Mouse (Mus musculus) bone marrow, adult 2 months (tissue): ENCODE data around the gene Camta1. TPM values are rescaled to one million over a fixed set of nuclear protein-coding genes. Genes with fewer than 3 reads are reported as not detected.

Experiments used
- H3K27ac ChIP-seq: fragments of 200-500 bp; 2 replicates; pipeline ENCODE4 v1.5.1; 2012; ENCODE audit warnings: low read depth, mild to moderate bottlenecking, control low read depth, inconsistent platforms, low read length; ENCODE audit not compliant: control insufficient read depth, poor library complexity, insufficient read depth
- H3K4me1 ChIP-seq: fragments of 200-500 bp; 2 replicates; pipeline ENCODE4 v1.6.1; 2011; ENCODE audit warnings: low read length; ENCODE audit not compliant: control insufficient read depth, insufficient read depth
- H3K4me3 ChIP-seq: fragments of 200-500 bp; replicated peaks from 2 replicates; pipeline ENCODE3; 2011; ENCODE audit warnings: mild to moderate bottlenecking, low read depth, low read length, control low read depth; ENCODE audit not compliant: control insufficient read depth
- CTCF ChIP-seq: fragments of 200-500 bp; IDR thresholded peaks from 2 replicates; pipeline ENCODE4 v1.5.1; 2011; ENCODE audit warnings: low read length, control low read depth; ENCODE audit not compliant: control insufficient read depth, insufficient read depth
- POLR2A ChIP-seq: fragments of 200-500 bp; IDR thresholded peaks from 2 replicates; pipeline ENCODE4 v1.6.1; 2011; ENCODE audit warnings: low read depth, mild to moderate bottlenecking, control low read depth, low read length, borderline replicate concordance; ENCODE audit not compliant: control insufficient read depth
- WGBS: fragments of 180-500 bp; shearing (Covaris S2); methylation state at CpG from one replicate; pipeline ENCODE4 v1.1.7; 2018; 5-methylcytosine and 5-hydroxymethylcytosine counted together
- polyA plus RNA-seq: library from polyadenylated mRNA; stranded (reverse); fragments of >200 nt; gene quantifications from 2 replicates; pipeline ENCODE4 v1.2.4, GENCODE M21; 2011; ENCODE audit warnings: low replicate concordance; ENCODE audit not compliant: missing spikeins, insufficient read depth, insufficient read length

Camta1 gene
- polyA plus RNA-seq, 1 experiment, result 26.6 TPM

GRCm38 (mm10) chr4:151835860-151836259 is 25.8 kb downstream of the Camta1 start:
- Histone ChIP-seq H3K27ac (no peak overlapping the region), H3K4me1 (no peaks in the 10 kb centered on the region), H3K4me3 (no peak overlapping the region)
- 92% methylated on average over 3 of the region's 3 CpGs for WGBS
- TF ChIP-seq POLR2A, result no peak
- TF ChIP-seq CTCF, result no peak

- H3K27ac ChIP-seq, result no peak overlapping the region
- H3K4me3 ChIP-seq, result no peak overlapping the region
- TF ChIP-seq CTCF, result no peak
- no peak for TF ChIP-seq POLR2A
- no peaks in the 10 kb centered on the region for H3K4me1 ChIP-seq
- WGBS, result 97% methylated on average over 10 of the region's 10 CpGs
Observed at GRCm38 (mm10) chr4:151834536-151834935, 27.1 kb downstream of the Camta1 start.

GRCm38 (mm10) chr4:151833940-151834449 is 27.7 kb downstream of the Camta1 start:
- no peak overlapping the region for H3K4me3 ChIP-seq
- WGBS, result 72% methylated on average over 7 of the region's 7 CpGs
- H3K27ac ChIP-seq, result no peak overlapping the region
- no peaks in the 10 kb centered on the region for H3K4me1 ChIP-seq
- TF ChIP-seq CTCF (no peak), POLR2A (no peak)

GRCm38 (mm10) chr4:151827840-151828239 is 33.8 kb downstream of the Camta1 start:
- TF ChIP-seq POLR2A (no peak), CTCF (no peak)
- peaks cover 1% of the 10 kb centered on the region; the same call in 1 of the 2 replicates for H3K4me1 ChIP-seq
- WGBS, result 26% methylated on average over 3 of the region's 3 CpGs

GRCm38 (mm10) chr4:151827356-151827755 is 34.3 kb downstream of the Camta1 start:
- Histone ChIP-seq H3K27ac (no peak overlapping the region), H3K4me1 (peaks cover 1% of the 10 kb centered on the region; the same call in 1 of the 2 replicates), H3K4me3 (no peak overlapping the region)
- TF ChIP-seq CTCF (no peak), POLR2A (no peak)

More at GRCm38 (mm10) chr4:151827840-151828239, 33.8 kb downstream of the Camta1 start:
- no peak overlapping the region for H3K27ac ChIP-seq
- no peak overlapping the region for H3K4me3 ChIP-seq

- Histone ChIP-seq H3K4me3 (no peak overlapping the region), H3K27ac (no peak overlapping the region), H3K4me1 (peaks cover 1% of the 10 kb centered on the region; the same call in 1 of the 2 replicates)
- WGBS, result 74% methylated on average over 3 of the region's 3 CpGs
- TF ChIP-seq CTCF (no peak), POLR2A (no peak)
Observed at GRCm38 (mm10) chr4:151823963-151824362, 37.7 kb downstream of the Camta1 start.

GRCm38 (mm10) chr4:151822986-151823385 is 38.7 kb downstream of the Camta1 start:
- 55% methylated on average over 2 of the region's 2 CpGs for WGBS
- H3K27ac ChIP-seq, result no peak overlapping the region
- peaks cover 1% of the 10 kb centered on the region; the same call in 1 of the 2 replicates for H3K4me1 ChIP-seq
- TF ChIP-seq CTCF, result no peak
- no peak for TF ChIP-seq POLR2A
- H3K4me3 ChIP-seq, result no peak overlapping the region

- no peaks in the 10 kb centered on the region; the same call in 1 of the 2 replicates for H3K4me1 ChIP-seq
- 54% methylated on average over 3 of the region's 3 CpGs for WGBS
- no peak overlapping the region for H3K4me3 ChIP-seq
- TF ChIP-seq POLR2A (no peak), CTCF (no peak)
- H3K27ac ChIP-seq, result no peak overlapping the region
Observed at GRCm38 (mm10) chr4:151817981-151818766, 43.5 kb downstream of the Camta1 start.
